Mouse (Mus musculus): ENCODE data around the gene Angptl8. TPM values are rescaled to one million over a fixed set of nuclear protein-coding genes. Genes with fewer than 3 reads are reported as not detected.

Gene Angptl8
- polyA plus RNA-seq, 1 experiment: not detected

GRCm38 (mm10) chr9:21818125-21818524 is 17.2 kb upstream of the Angptl8 start:
- TF ChIP-seq CTCF (IDR thresholded peaks at IDR 0.05; ENCODE audit: borderline replicate concordance, extremely low read depth, insufficient read depth, insufficient read length) (no peak), POLR2A (IDR thresholded peaks at IDR 0.05; ENCODE audit: borderline replicate concordance, extremely low read depth, insufficient read depth, insufficient read length, poor library complexity, severe bottlenecking) (no peak)
- no peak for DNase-seq (ENCODE audit: low read depth)

GRCm38 (mm10) chr9:21818561-21818960 is 16.7 kb upstream of the Angptl8 start:
- TF ChIP-seq CTCF (IDR thresholded peaks at IDR 0.05; ENCODE audit: borderline replicate concordance, extremely low read depth, insufficient read depth, insufficient read length): no peak
- TF ChIP-seq POLR2A (IDR thresholded peaks at IDR 0.05; ENCODE audit: borderline replicate concordance, extremely low read depth, insufficient read depth, insufficient read length, poor library complexity, severe bottlenecking): no peak
- DNase-seq (ENCODE audit: low read depth): no peak

GRCm38 (mm10) chr9:21819181-21819729 is 16.1 kb upstream of the Angptl8 start:
- TF ChIP-seq CTCF (IDR thresholded peaks at IDR 0.05; ENCODE audit: borderline replicate concordance, extremely low read depth, insufficient read depth, insufficient read length) (no peak), POLR2A (IDR thresholded peaks at IDR 0.05; ENCODE audit: borderline replicate concordance, extremely low read depth, insufficient read depth, insufficient read length, poor library complexity, severe bottlenecking) (no peak)
- peak; percentile 55 for DNase-seq (ENCODE audit: low read depth)

- no peak for DNase-seq (ENCODE audit: low read depth)
- no peak for TF ChIP-seq CTCF (IDR thresholded peaks at IDR 0.05; ENCODE audit: borderline replicate concordance, extremely low read depth, insufficient read depth, insufficient read length)
- no peak for TF ChIP-seq POLR2A (IDR thresholded peaks at IDR 0.05; ENCODE audit: borderline replicate concordance, extremely low read depth, insufficient read depth, insufficient read length, poor library complexity, severe bottlenecking)
Observed at GRCm38 (mm10) chr9:21820183-21820582, 15.1 kb upstream of the Angptl8 start.

GRCm38 (mm10) chr9:21822686-21823085 is 12.6 kb upstream of the Angptl8 start:
- no peak for DNase-seq (ENCODE audit: low read depth)

GRCm38 (mm10) chr9:21823957-21824356 is 11.4 kb upstream of the Angptl8 start:
- DNase-seq (ENCODE audit: low read depth): no peak

More at GRCm38 (mm10) chr9:21822686-21823085, 12.6 kb upstream of the Angptl8 start:
- TF ChIP-seq POLR2A (IDR thresholded peaks at IDR 0.05; ENCODE audit: borderline replicate concordance, extremely low read depth, insufficient read depth, insufficient read length, poor library complexity, severe bottlenecking) (no peak), CTCF (IDR thresholded peaks at IDR 0.05; ENCODE audit: borderline replicate concordance, extremely low read depth, insufficient read depth, insufficient read length) (no peak)

GRCm38 (mm10) chr9:21824366-21824765 is 10.9 kb upstream of the Angptl8 start:
- TF ChIP-seq CTCF (IDR thresholded peaks at IDR 0.05; ENCODE audit: borderline replicate concordance, extremely low read depth, insufficient read depth, insufficient read length) (no peak), POLR2A (IDR thresholded peaks at IDR 0.05; ENCODE audit: borderline replicate concordance, extremely low read depth, insufficient read depth, insufficient read length, poor library complexity, severe bottlenecking) (no peak)
- DNase-seq (ENCODE audit: low read depth): no peak

More at GRCm38 (mm10) chr9:21823957-21824356, 11.4 kb upstream of the Angptl8 start:
- TF ChIP-seq CTCF (IDR thresholded peaks at IDR 0.05; ENCODE audit: borderline replicate concordance, extremely low read depth, insufficient read depth, insufficient read length) (no peak), POLR2A (IDR thresholded peaks at IDR 0.05; ENCODE audit: borderline replicate concordance, extremely low read depth, insufficient read depth, insufficient read length, poor library complexity, severe bottlenecking) (no peak)

- TF ChIP-seq POLR2A (IDR thresholded peaks at IDR 0.05; ENCODE audit: borderline replicate concordance, extremely low read depth, insufficient read depth, insufficient read length, poor library complexity, severe bottlenecking) (no peak), CTCF (IDR thresholded peaks at IDR 0.05; ENCODE audit: borderline replicate concordance, extremely low read depth, insufficient read depth, insufficient read length) (no peak)
- DNase-seq (ENCODE audit: low read depth): no peak
Observed at GRCm38 (mm10) chr9:21829834-21830460, 5.4 kb upstream of the Angptl8 start.

- DNase-seq (ENCODE audit: low read depth): no peak
- TF ChIP-seq POLR2A (IDR thresholded peaks at IDR 0.05; ENCODE audit: borderline replicate concordance, extremely low read depth, insufficient read depth, insufficient read length, poor library complexity, severe bottlenecking) (no peak), CTCF (IDR thresholded peaks at IDR 0.05; ENCODE audit: borderline replicate concordance, extremely low read depth, insufficient read depth, insufficient read length) (no peak)
Observed at GRCm38 (mm10) chr9:21830461-21830850, 4.9 kb upstream of the Angptl8 start.

GRCm38 (mm10) chr9:21830936-21831335 is 4.4 kb upstream of the Angptl8 start:
- no peak for TF ChIP-seq CTCF (IDR thresholded peaks at IDR 0.05; ENCODE audit: borderline replicate concordance, extremely low read depth, insufficient read depth, insufficient read length)
- DNase-seq (ENCODE audit: low read depth): no peak

- DNase-seq (ENCODE audit: low read depth): no peak
- TF ChIP-seq CTCF (IDR thresholded peaks at IDR 0.05; ENCODE audit: borderline replicate concordance, extremely low read depth, insufficient read depth, insufficient read length) (no peak), POLR2A (IDR thresholded peaks at IDR 0.05; ENCODE audit: borderline replicate concordance, extremely low read depth, insufficient read depth, insufficient read length, poor library complexity, severe bottlenecking) (no peak)
Observed at GRCm38 (mm10) chr9:21831558-21832240, 3.6 kb upstream of the Angptl8 start.

GRCm38 (mm10) chr9:21837690-21838089 is 2.4 kb downstream of the Angptl8 start:
- no peak for DNase-seq (ENCODE audit: low read depth)
- TF ChIP-seq POLR2A (IDR thresholded peaks at IDR 0.05; ENCODE audit: borderline replicate concordance, extremely low read depth, insufficient read depth, insufficient read length, poor library complexity, severe bottlenecking): no peak
- TF ChIP-seq CTCF (IDR thresholded peaks at IDR 0.05; ENCODE audit: borderline replicate concordance, extremely low read depth, insufficient read depth, insufficient read length): no peak

Data from brain, embryonic 14.5 days (tissue).